Comparison of ENCODE assay signal across 10 mouse cellular contexts in genomic region chr2:31173290-31173689, GRCm38 (mm10). TPM values are rescaled to one million over a fixed set of nuclear protein-coding genes. Genes with fewer than 3 reads are reported as not detected.
DNase-seq lines count a peak whose midpoint lies in the region; TF ChIP-seq lines count a peak whose summit lies in the region.
"Had no signal": no experiment of that assay in that cellular context is flagged by ENCODE, and none has a peak within 500 bp of the region (broad histone marks: within the 10 kb centered on the region; RNA-seq: fewer than 3 reads in every experiment).

No protein-coding gene starts in this region.

- DNase-seq in layer of hippocampus, adult 2 months (ENCODE audit: low spot score in 2 of 2) = no peak
- DNase-seq in layer of hippocampus, adult 11-12 months (ENCODE audit: low spot score) = no peak
- DNase-seq in ES-CJ7 (ENCODE audit: low read depth, low spot score) = peak; percentile 78
- DNase-seq in naive thymus-derived CD4-positive, alpha-beta T cell, adult 2 months (ENCODE audit: low read depth) = peak; percentile 40
- no peak for DNase-seq in c-Kit-positive CD71-positive TER-119-positive erythroid progenitor cells, embryonic 14.5 days (ENCODE audit: low spot score)
- DNase-seq in heart, adult 18-20 months = no peak
- DNase-seq: adrenal gland, postnatal 14 days; heart, postnatal 36 days; liver, embryonic 13.5 days had no signal

- WGBS in bone marrow, adult 2 months = 84% methylated on average over 4 of the region's 4 CpGs

- H3K27ac ChIP-seq in layer of hippocampus, adult 2 months = no peak overlapping the region
- no peak overlapping the region for H3K27ac ChIP-seq in bone marrow, adult 2 months (ENCODE audit: control insufficient read depth, insufficient read depth, low read depth, low read length, poor library complexity)
- H3K27ac ChIP-seq: liver, embryonic 13.5 days had no signal

- no peak for TF ChIP-seq POLR2A in bone marrow, adult 2 months (IDR thresholded peaks at IDR 0.05; ENCODE audit: borderline replicate concordance, control insufficient read depth, low read depth, low read length)

- peaks cover 3% of the 10 kb centered on the region; the same call in 1 of the 2 replicates for H3K4me1 ChIP-seq in bone marrow, adult 2 months (ENCODE audit: control insufficient read depth, insufficient read depth, low read length)

- no peak overlapping the region for H3K4me3 ChIP-seq in layer of hippocampus, adult 2 months
- no peak overlapping the region for H3K4me3 ChIP-seq in bone marrow, adult 2 months (replicated peaks; ENCODE audit: control insufficient read depth, low read depth, low read length)
- H3K4me3 ChIP-seq: liver, embryonic 13.5 days had no signal

- TF ChIP-seq CTCF in layer of hippocampus, adult 2 months (conservative IDR thresholded peaks at IDR 0.05) = peak; percentile 64
- TF ChIP-seq CTCF in bone marrow, adult 2 months (IDR thresholded peaks at IDR 0.05; ENCODE audit: control insufficient read depth, insufficient read depth, low read length) = peak; percentile 33; the same call in 1 of the 2 replicates

RNA-seq across cellular contexts. Expression of gene Gpr107, which starts 21.2 kb away (rescaled TPM):
- total RNA-seq in layer of hippocampus, adult 2 months (2021) = 10 to 100 TPM; 50.5 to 53.1 TPM
- polyA plus RNA-seq in bone marrow, adult 2 months (2011; ENCODE audit: insufficient read depth, insufficient read length, low replicate concordance, missing spikeins) = 21.0 and 27.9 TPM in 2 replicates
- total RNA-seq in heart, adult 18-20 months (2021) = 10 to 100 TPM; 26.2 to 27.4 TPM

RNA-seq across cellular contexts. Expression of gene Fnbp1, which starts 31.5 kb away (rescaled TPM):
- 100 to 1,000 TPM; 113 to 120 TPM for total RNA-seq in layer of hippocampus, adult 2 months (2021)
- polyA plus RNA-seq in bone marrow, adult 2 months (2011; ENCODE audit: insufficient read depth, insufficient read length, low replicate concordance, missing spikeins) = 25.6 and 67.8 TPM in 2 replicates
- total RNA-seq in heart, adult 18-20 months (2021) = 10 to 100 TPM; 52.3 to 62.0 TPM

Comparison
In these comparisons a context has a peak if more than half of its experiments do, and no peak if none do; other contexts are left out.
1. DNase-seq: peak in ES-CJ7 (single experiment) and naive thymus-derived CD4-positive, alpha-beta T cell, adult 2 months (single experiment); none in layer of hippocampus, adult 2 months (0 of 2), layer of hippocampus, adult 11-12 months (single experiment), c-Kit-positive CD71-positive TER-119-positive erythroid progenitor cells, embryonic 14.5 days (single experiment) and heart, adult 18-20 months (0 of 2).